Mouse (Mus musculus): ENCODE data around the gene Macrod2. TPM values are rescaled to one million over a fixed set of nuclear protein-coding genes. Genes with fewer than 3 reads are reported as not detected.

Macrod2 gene
- total and polyA plus RNA-seq, 2 experiments from 2014 or later, result 49.7 to 80.7 TPM

GRCm38 (mm10) chr2:140530214-140530613 is 135.1 kb downstream of the Macrod2 start:
- 0 out of 2 replicates have a peak, but pooled peaks have one; percentile 20 for TF ChIP-seq CTCF (IDR thresholded peaks at IDR 0.05; ENCODE audit: low read depth)
- ATAC-seq (0 out of 2 replicates have a peak, but pooled peaks have one; percentile 25), DNase-seq (peak; percentile 9)
- Histone ChIP-seq H3K4me3 (ENCODE audit: low read depth, low read length) (no peak overlapping the region), H3K36me3 (ENCODE audit: insufficient read depth) (no peaks in the 10 kb centered on the region), H3K4me2 (ENCODE audit: low read depth) (no peak overlapping the region), H3K27ac (ENCODE audit: low read depth, low read length) (no peak overlapping the region), H3K27me3 (ENCODE audit: insufficient read depth, low read length) (no peaks in the 10 kb centered on the region), H3K9me3 (ENCODE audit: low read length) (no peaks in the 10 kb centered on the region), H3K9ac (no peak overlapping the region), H3K4me1 (ENCODE audit: insufficient read depth) (no peaks in the 10 kb centered on the region)
- WGBS, result 64% methylated on average over 2 of the region's 2 CpGs

DNA sequence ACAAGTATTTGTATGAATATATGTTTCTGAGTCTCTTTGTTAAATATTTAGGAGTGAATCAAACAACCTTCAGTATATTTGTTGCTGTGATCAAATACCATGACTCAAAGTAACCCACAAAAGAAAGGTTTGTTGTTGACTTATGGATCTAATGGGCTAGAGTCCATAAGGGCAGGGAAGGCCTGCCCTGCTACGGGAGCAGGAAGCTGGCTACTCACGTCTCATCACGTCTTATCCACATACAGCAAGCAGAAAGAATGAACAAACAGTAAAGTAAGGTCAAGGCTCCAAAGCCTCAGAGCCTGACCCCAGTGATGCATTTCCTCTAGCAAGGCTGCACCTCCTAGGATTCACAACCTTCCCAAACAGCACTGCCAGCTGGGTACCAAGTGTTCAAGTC is 136.9 kb downstream of the Macrod2 start:
- H3K4me2 ChIP-seq (ENCODE audit: low read depth), result no peak overlapping the region
- H3K27me3 ChIP-seq (ENCODE audit: insufficient read depth, low read length), result no peaks in the 10 kb centered on the region
- H3K4me3 ChIP-seq (ENCODE audit: low read depth, low read length), result no peak overlapping the region
- DNase-seq, result no peak
- no peak for TF ChIP-seq CTCF (IDR thresholded peaks at IDR 0.05; ENCODE audit: low read depth)
- no peaks in the 10 kb centered on the region for H3K36me3 ChIP-seq (ENCODE audit: insufficient read depth)
- H3K9me3 ChIP-seq (ENCODE audit: low read length), result no peaks in the 10 kb centered on the region
- H3K9ac ChIP-seq, result no peak overlapping the region
- no peak for ATAC-seq
- WGBS, result 86% methylated on average over 3 of the region's 3 CpGs
- no peaks in the 10 kb centered on the region for H3K4me1 ChIP-seq (ENCODE audit: insufficient read depth)
- no peak overlapping the region for H3K27ac ChIP-seq (ENCODE audit: low read depth, low read length)

DNA sequence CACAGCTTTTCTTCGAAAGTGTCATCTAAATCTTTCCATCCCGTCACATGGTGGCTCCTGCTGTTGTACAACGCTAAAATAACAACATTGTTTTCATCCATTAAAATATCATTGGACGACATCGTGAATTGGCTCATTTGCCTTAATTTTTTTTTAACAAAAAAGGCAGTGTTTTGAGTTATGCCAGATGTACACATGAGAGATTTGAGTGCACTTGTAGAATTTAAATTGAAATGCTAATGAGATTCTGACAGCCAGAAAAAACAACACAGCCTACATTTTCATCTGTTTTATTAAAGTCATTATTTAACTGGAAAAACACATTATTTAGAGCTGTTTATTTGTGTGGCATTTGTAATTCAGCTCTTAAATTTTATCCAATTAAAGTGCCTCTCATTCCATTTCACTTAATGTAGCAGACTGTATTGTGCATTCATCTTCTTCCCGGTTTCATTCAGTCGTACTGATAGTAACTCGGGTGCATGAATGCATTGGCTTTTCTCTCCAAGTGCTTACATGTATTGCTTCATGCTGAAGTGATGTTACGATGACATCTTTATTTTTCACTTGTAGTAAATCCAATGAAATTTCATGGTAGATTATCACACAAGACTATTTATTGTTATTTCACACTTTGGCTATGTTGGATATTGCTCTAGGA is 137.9 kb downstream of the Macrod2 start:
- no peak overlapping the region for H3K27ac ChIP-seq (ENCODE audit: low read depth, low read length)
- DNase-seq (peak; percentile 64), ATAC-seq (peak; percentile 66)
- no peak overlapping the region for H3K4me3 ChIP-seq (ENCODE audit: low read depth, low read length)
- H3K27me3 ChIP-seq (ENCODE audit: insufficient read depth, low read length), result no peaks in the 10 kb centered on the region
- 12% methylated on average over 9 of the region's 9 CpGs for WGBS
- H3K4me1 ChIP-seq (ENCODE audit: insufficient read depth), result no peaks in the 10 kb centered on the region
- no peaks in the 10 kb centered on the region for H3K36me3 ChIP-seq (ENCODE audit: insufficient read depth)
- no peaks in the 10 kb centered on the region for H3K9me3 ChIP-seq (ENCODE audit: low read length)
- H3K9ac ChIP-seq, result no peak overlapping the region
- peak overlapping the region; percentile 21; the same call in 1 of the 2 replicates for H3K4me2 ChIP-seq (ENCODE audit: low read depth)
- TF ChIP-seq CTCF (IDR thresholded peaks at IDR 0.05; ENCODE audit: low read depth), result no peak

DNA sequence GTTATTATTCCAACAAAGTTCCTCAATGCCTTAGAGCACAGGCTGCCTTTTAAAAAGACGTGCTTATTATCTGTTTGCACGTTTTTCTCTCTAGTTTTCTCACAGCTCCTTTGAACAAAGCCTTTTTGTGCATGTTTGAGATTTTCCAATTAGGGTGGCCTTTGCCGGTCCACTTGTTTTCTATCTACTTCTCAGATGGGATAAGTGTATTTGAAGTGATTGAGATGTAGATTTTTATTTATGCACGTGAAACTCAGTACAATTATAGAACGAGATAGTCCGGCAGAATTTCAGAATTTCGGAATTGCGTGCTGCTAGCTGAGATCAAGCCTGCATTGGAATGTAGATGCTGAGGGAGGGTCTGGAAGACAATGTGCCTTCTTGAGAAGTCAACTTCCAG is 138.5 kb downstream of the Macrod2 start:
- Histone ChIP-seq H3K9ac (no peak overlapping the region), H3K27me3 (ENCODE audit: insufficient read depth, low read length) (no peaks in the 10 kb centered on the region), H3K4me1 (ENCODE audit: insufficient read depth) (no peaks in the 10 kb centered on the region), H3K4me2 (ENCODE audit: low read depth) (peak overlapping the region; percentile 21), H3K36me3 (ENCODE audit: insufficient read depth) (no peaks in the 10 kb centered on the region), H3K27ac (ENCODE audit: low read depth, low read length) (no peak overlapping the region), H3K4me3 (ENCODE audit: low read depth, low read length) (0 out of 2 replicates have a peak overlapping the region, but pooled peaks have one; percentile 2), H3K9me3 (ENCODE audit: low read length) (no peaks in the 10 kb centered on the region)
- DNase-seq, result peak; percentile 31
- no peak for ATAC-seq
- WGBS, result 7% methylated on average over 8 of the region's 8 CpGs
- TF ChIP-seq CTCF (IDR thresholded peaks at IDR 0.05; ENCODE audit: low read depth), result no peak

DNA sequence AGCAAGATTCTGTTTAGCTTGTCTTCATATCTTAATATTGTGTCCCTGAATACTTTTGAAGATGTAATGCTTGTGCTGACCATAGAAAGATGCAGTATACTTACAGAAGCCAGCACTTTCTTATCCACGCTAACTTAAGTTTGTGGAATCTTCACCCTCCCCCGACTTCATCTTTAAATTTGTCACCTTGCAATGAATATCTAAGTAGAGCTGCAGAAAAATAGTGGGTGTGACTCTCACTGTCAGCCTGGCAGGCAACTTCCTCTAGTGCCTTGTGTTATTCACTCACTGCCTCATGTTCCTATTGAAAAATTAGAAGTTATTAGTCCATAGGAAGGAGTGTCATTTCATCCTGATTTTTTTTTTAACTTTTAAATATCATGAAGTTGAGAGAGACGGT is 139.5 kb downstream of the Macrod2 start:
- H3K36me3 ChIP-seq (ENCODE audit: insufficient read depth), result no peaks in the 10 kb centered on the region
- no peak overlapping the region for H3K4me2 ChIP-seq (ENCODE audit: low read depth)
- no peak overlapping the region for H3K4me3 ChIP-seq (ENCODE audit: low read depth, low read length)
- 90% methylated on average over 3 of the region's 3 CpGs for WGBS
- H3K4me1 ChIP-seq (ENCODE audit: insufficient read depth), result no peaks in the 10 kb centered on the region
- ATAC-seq (no peak), DNase-seq (no peak)
- no peak overlapping the region for H3K27ac ChIP-seq (ENCODE audit: low read depth, low read length)
- TF ChIP-seq CTCF (IDR thresholded peaks at IDR 0.05; ENCODE audit: low read depth), result no peak
- H3K9me3 ChIP-seq (ENCODE audit: low read length), result no peaks in the 10 kb centered on the region
- H3K27me3 ChIP-seq (ENCODE audit: insufficient read depth, low read length), result no peaks in the 10 kb centered on the region
- no peak overlapping the region for H3K9ac ChIP-seq

DNA sequence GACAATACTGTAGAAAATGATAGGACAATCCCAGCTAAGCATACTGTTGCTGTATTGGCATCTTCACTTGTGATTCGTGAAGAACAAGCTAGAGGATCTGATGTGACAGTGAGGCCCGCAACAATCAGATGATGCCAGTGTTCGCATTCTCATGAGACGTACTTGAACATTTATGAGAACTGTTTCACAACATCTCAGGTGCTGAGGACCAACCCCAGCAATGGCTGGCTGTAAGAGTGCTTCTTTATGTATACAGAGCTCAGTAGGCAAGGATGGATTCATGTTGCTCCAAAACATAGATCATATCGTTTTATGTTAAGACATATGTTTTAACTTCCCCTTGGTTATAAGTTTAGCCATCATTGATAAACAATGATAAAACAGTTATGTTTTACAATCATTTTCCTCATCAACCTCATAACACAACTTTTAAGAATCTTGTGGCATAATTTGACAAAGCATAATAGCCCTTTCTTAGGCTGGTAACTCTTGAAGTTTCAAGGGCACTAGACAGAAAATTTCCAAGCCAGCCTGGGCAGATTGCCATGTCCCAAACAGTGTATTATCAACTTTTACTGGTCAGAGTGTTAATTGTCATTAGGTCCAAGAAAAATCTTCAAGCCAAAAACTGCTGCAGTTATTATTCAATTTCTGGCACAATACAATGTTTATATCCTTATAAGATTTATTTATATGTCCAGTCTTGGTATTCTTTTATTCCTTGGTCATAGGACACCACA is 140.9 kb downstream of the Macrod2 start:
- H3K4me1 ChIP-seq (ENCODE audit: insufficient read depth), result no peaks in the 10 kb centered on the region
- no peak overlapping the region for H3K9ac ChIP-seq
- no peaks in the 10 kb centered on the region for H3K36me3 ChIP-seq (ENCODE audit: insufficient read depth)
- no peak overlapping the region for H3K4me3 ChIP-seq (ENCODE audit: low read depth, low read length)
- 96% methylated on average over 5 of the region's 5 CpGs for WGBS
- TF ChIP-seq CTCF (IDR thresholded peaks at IDR 0.05; ENCODE audit: low read depth), result no peak
- H3K27me3 ChIP-seq (ENCODE audit: insufficient read depth, low read length), result no peaks in the 10 kb centered on the region
- H3K9me3 ChIP-seq (ENCODE audit: low read length), result no peaks in the 10 kb centered on the region
- no peak overlapping the region for H3K4me2 ChIP-seq (ENCODE audit: low read depth)
- no peak for ATAC-seq
- H3K27ac ChIP-seq (ENCODE audit: low read depth, low read length), result no peak overlapping the region
- DNase-seq, result no peak

- H3K9me3 ChIP-seq (ENCODE audit: low read length), result no peaks in the 10 kb centered on the region
- no peak for TF ChIP-seq CTCF (IDR thresholded peaks at IDR 0.05; ENCODE audit: low read depth)
- no peaks in the 10 kb centered on the region for H3K36me3 ChIP-seq (ENCODE audit: insufficient read depth)
- no peak overlapping the region for H3K4me2 ChIP-seq (ENCODE audit: low read depth)
- no peak overlapping the region for H3K4me3 ChIP-seq (ENCODE audit: low read depth, low read length)
- H3K27me3 ChIP-seq (ENCODE audit: insufficient read depth, low read length), result no peaks in the 10 kb centered on the region
- WGBS, result 50% methylated on average over 2 of the region's 2 CpGs
- DNase-seq (peak; percentile 16), ATAC-seq (no peak)
- H3K27ac ChIP-seq (ENCODE audit: low read depth, low read length), result no peak overlapping the region
- H3K9ac ChIP-seq, result no peak overlapping the region
- H3K4me1 ChIP-seq (ENCODE audit: insufficient read depth), result no peaks in the 10 kb centered on the region
Observed at GRCm38 (mm10) chr2:140549286-140549685, 154.2 kb downstream of the Macrod2 start.

All from forebrain, postnatal 0 days (tissue).